Mouse (Mus musculus) liver, adult 2 months (tissue): ENCODE measurements at regions not wholly inside any gene's neighbourhood (a gene's known extent, or its start where the extent isn't known, plus 50 kb on each side); places are given as distances from the start of the nearest gene placed in this dataset.

ENCODE experiments used
- CTCF ChIP-seq: fragments of 200-500 bp; IDR thresholded peaks from 2 replicates; pipeline ENCODE4 v1.5.1; 2011; ENCODE audit warnings: low read depth, low read length, control low read depth
- POLR2A ChIP-seq: fragments of 200-500 bp; IDR thresholded peaks from 2 replicates; pipeline ENCODE4 v1.6.1; 2011; ENCODE audit warnings: low read length, control low read depth; ENCODE audit not compliant: insufficient read depth; ENCODE audit errors: extremely low read depth

DNA sequence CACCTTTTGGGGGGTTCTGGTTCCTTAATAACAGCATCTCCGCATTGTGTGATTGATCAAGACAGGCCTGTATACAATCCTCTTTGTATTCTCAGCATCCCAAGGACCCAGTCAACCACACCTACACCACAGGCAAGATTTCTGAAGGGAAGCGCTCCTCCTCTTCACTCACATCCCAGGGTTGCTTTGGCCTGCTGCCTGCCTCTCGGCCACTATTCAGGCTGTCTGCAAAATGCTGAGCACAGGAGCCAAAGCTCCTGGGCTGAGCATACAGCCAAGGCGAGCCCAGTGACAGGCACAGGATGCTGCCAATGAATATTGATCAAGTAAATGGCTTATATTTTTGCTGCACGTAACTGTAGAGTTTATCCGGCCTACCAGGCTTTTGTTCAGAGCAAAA, 56.9 kb upstream of the Gpr12 start:
- no peak for TF ChIP-seq POLR2A
- no peak for TF ChIP-seq CTCF
